Mouse (Mus musculus) spleen, adult 2 months (tissue): ENCODE data around the gene Dlg5.

Source experiments
- CTCF ChIP-seq: fragments of 200-500 bp; IDR thresholded peaks from 2 replicates; pipeline ENCODE4 v1.5.1; 2011; ENCODE audit warnings: mild to moderate bottlenecking, inconsistent platforms; ENCODE audit not compliant: insufficient read depth, insufficient read length, insufficient replicate concordance; ENCODE audit errors: extremely low read depth
- POLR2A ChIP-seq: fragments of 200-500 bp; IDR thresholded peaks from 2 replicates; pipeline ENCODE4 v1.6.1; 2011; ENCODE audit warnings: low read depth, low read length, inconsistent platforms

DNA sequence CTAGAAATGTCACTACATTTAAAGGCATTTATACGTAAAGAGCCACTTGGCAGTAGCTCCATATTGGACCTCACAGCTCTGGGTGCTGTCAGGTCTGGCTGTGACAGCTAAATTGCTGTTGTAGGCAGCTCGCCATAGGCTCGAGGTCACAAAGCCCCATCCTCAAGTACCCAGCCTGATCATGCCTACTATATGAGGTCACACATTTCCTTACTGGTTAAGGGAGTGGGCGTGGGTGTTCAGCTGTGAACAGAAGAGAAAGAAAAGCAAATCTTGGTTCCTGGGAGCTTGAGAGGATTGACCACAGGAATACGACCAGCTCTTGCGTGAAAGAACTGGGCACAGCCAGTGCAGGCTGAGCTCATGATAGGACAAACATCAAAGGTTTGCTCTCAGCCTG lies 46.0 kb downstream of the Dlg5 start:
- TF ChIP-seq CTCF = no peak
- no peak for TF ChIP-seq POLR2A
